Mouse (Mus musculus) left cerebral cortex, postnatal 36 days (tissue): ENCODE results near the gene Dennd1b. TPM values are rescaled to one million over a fixed set of nuclear protein-coding genes. Genes with fewer than 3 reads are reported as not detected.

Experiments
- DNase-seq, 2 experiments: peaks; one replicate each; pipeline ENCODE4 v3.0.0; 2021 to 2022; ENCODE audit warnings: low spot score in 2 of 2, mixed read lengths in 1 of 2
- intact Hi-C: fragments of 180-260 bp; cut with DNase I; formaldehyde crosslinking; loops from one replicate; pipeline ENCODE4 v1.15.1; 2025
- total RNA-seq, 2 experiments: library from RNA; stranded (reverse); gene quantifications; 2 replicates each; pipeline ENCODE4 v1.2.3; 2021

The Dennd1b gene
- total RNA-seq, 2 experiments from 2014 or later = 31.6 to 39.9 TPM

DNA sequence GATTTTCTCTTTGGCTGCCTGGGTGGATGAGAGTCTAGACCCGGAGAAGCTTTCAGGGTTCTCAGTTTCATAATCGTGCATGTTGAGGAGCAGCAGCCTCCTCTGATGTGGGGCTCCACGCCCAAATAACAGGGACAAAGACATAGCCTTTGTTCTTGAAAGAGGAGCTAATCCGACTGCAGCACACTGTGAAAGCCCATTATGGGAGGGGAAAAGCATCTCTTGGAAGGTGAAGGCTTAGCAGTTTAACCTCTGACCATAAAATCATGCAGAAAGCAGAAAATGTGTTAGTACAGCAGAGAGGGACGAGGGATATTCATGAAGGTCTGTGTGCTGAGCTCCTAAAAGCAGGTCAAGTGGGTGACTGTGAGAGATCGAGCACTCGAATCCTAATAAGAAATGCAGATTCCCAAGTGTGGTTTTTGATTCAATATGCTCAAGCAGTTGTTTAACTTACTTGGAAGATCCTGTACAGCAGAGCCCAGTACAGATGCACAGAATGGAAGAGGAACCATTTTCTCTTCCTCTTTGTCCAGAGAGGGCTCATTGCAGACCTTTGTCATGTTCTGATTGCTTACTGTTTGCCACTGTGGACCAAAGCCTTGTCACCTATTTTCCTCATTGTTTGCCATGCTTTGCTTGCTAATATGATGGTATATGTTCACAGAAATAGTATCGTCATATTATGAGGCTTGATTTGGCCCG is 37.6 kb downstream of the Dennd1b start:
- intact Hi-C loops = no loop called here
- no peak for DNase-seq

DNA sequence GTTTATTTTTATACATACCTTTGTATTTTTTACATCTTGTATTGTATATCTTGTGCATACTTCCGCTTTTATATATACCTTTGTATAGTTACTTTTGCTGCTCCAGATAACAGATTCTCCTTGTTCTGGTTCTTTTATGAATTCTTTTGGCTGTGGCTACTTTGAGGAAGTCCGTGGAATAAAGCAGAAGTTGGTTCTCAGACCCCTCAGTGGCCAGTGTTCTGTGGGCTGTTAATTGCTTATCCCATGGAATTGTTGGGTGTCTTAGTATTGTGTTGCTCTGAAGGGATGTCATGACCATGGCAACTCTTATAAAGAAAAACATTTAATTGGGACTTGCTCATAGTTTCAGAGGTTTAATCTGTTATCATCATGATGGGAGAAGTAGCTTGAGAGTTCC is 40.3 kb downstream of the Dennd1b start:
- intact Hi-C loops = no loop called here
- no peak for DNase-seq

DNA sequence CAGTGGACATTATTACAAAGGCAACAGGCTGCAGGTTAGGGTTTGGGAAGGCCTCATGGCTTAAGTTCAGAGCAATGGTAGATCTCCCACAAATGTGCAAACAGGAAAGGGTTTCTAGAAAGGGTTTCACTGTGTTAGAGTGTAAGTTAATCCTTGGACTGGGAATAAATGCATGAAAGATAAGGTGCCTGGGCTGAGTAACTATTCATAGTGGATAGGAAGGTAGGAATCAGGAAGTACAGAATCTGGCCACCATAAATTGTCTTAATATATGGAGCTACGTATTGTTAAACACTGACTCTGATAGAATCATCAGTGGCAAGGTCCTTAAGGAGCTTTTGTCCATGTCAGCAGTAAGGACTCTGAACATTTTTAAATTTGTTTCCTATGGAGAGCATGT is 42.8 kb downstream of the Dennd1b start:
- DNase-seq = no peak
- intact Hi-C loops = no loop called here

DNA sequence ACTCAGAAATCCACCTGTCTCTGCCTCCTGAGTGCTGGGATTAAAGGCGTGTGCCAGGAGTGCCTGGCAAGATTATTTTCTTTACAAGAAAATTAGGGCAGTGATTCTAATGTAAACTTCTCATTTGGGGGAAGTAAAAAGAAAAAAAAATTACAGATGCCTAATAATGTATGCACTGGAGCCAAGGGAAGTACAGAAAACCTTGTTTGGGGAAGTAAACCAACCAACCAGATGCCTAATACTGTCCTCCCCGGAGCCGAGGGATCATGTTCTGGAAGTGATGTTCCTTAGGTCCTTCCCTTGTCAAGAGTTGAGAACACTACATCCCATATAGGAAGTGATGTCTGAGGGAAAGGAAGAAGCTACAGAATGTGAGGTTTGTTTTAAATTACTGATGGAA is 44.2 kb downstream of the Dennd1b start:
- intact Hi-C loops = no loop called here
- DNase-seq = peak in 1 of 2 experiments; percentile 1

DNA sequence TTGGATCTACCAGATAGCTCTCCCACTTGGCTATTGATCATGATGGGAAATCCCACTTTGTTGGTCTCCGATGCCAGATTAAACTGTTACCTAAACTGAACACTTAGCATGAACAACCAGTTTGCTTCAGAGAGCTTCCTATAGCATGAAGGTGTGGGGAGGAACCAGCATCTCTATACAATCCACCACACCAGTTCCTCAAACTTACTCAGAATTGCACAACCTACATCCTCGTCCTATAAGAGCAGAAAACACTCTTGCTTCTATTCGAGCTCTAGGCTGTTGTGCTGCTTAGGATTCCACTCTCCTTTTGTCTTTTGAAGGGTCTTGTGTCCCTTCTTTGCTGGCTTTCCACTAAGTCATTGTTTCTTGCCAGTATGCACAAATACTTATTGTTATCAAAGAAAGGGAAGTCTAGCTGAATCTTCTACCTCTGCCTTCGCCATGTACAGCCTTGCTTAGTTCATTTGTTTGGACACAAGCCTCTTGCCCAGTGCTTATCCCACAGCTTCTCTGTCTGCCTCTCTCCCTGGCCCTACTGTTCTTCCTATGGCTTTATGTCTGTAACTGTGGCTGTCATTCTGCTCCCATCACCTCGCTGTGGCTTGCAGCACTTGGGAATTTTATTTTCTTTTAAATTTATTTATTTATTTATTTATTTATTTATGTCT is 52.0 kb downstream of the Dennd1b start:
- no peak for DNase-seq
- intact Hi-C loops = no loop called here

DNA sequence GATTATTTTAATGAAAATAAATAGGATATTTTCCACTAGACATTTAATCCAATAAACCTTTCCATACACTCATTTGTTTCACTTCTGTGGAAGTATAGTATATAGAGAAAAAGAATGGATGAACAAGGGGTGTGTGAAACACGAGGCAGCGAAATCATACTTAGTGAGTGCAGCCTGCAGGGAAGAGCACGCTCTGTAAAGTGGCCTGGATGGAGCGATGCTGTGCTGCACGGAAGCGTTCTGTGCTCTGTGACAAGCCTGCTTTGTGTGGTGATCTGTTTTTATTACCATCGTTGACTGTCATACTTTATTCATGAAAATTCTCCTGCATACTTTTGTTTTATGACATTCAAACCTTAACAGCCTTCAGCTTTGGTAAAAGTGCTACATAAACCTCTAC is 58.1 kb downstream of the Dennd1b start:
- DNase-seq = no peak
- intact Hi-C loops = no loop called here

DNA sequence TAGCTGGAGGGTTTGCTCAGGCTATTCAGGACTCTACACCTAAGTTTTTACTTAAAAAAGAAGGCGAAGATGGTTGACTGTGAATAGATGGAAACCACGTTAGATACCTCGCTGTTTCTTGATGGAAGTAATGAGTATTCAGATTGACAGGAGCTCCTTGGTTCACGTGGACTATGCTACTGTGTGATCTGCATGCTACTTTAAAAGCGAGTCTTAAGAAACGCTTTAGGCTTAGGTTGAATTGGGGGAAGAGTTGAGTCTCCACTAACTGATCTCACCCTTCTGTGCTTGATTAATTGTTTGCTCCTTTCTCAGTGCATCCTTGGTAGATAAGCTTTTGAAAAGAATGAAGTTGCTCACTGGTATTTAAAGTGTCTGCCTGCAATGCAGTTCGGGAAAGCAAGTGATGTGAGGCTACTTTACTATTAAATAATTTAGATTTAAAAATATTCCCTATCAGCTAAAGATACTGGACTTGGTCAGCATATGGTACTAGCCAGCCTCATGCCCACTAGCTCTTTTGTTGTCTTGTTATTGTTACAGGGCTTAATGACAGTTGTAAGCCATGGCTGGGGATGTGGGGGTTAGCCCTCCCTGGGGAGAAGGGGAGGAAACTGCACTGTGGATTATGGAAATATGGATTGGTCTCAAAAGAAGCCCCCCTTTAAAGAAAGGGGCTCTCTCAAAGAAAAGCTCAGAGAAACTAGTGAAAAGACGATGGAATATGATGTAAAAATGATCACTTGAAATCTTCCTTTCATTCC is 62.8 kb downstream of the Dennd1b start:
- DNase-seq = no peak
- intact Hi-C loops = no loop called here

DNA sequence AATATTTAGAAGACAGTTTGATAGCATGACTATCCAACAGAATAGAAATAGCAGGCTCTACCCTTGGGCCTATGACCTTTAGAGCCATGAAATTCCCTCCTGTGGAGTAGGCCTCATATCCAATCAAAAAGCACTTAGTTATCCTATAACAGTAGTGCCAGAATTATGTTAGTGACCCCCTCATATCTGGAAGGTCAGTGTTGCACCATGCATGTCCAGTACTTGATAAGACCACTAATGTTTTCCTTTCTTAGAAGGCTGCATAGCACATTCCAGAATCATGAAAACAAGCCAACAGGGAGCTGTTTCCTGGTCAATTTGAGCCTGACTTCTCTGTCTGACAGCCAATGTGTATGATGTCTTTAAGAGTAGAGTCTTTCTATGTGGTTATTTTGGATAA is 66.3 kb downstream of the Dennd1b start:
- intact Hi-C loops = no loop called here
- DNase-seq = no peak

DNA sequence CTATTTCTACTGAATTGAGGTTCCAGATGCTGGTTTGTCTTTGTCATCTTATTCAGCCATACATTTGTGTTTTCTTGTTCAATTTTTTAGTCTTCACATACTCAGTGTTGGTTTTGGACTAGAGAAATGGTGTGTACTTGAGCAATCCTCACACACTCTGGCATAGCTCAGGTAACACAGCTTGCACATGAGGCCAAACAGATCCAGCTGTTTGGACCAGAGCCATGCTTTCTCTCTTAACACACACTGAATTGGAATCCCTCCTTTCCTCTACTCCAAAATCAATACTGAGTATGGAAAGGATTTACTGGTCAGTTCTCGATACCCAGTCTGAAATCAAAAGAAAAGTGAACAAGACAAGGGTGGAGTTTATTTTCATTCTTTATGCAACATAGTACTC is 69.2 kb downstream of the Dennd1b start:
- intact Hi-C loops = no loop called here
- no peak for DNase-seq

DNA sequence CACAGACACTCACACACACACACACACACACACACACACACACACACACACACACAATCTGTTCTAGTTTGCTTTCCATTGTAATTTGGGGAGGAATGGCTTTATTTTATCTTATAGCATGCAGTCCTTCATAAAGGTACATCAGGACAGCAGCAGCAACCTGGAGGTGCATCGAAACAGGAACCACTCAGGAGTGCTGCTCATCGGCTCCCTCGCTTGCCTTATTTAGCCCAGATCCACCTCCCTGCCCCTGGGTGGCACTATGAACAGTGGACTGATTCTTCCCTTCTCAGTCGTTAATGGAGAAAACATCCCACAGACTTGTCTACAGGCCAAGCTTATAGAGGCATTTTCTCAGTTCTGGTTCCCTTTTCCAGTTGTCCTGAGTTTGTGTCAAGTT is 71.9 kb downstream of the Dennd1b start:
- no peak for DNase-seq
- intact Hi-C loops = no loop called here

DNA sequence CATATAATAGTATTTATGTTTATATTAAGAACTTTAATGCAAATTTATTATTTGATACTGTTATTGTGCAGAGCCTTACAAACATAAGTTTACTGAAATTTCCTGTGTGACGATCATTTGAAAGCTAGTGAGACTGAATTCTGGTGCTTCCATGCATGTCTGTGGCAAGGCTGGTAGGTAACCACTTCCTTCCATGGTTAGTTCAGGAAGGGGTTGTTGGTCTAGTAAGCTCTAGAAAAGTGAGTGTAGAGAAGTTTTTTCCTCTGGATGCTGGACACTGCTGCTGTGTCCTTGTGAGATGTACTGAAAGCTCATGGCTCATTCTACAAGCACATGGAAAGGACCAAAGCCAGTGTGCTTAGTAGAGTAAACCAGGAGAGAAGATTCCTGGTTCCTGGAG is 73.1 kb downstream of the Dennd1b start:
- DNase-seq = no peak
- intact Hi-C loops = no loop called here

DNA sequence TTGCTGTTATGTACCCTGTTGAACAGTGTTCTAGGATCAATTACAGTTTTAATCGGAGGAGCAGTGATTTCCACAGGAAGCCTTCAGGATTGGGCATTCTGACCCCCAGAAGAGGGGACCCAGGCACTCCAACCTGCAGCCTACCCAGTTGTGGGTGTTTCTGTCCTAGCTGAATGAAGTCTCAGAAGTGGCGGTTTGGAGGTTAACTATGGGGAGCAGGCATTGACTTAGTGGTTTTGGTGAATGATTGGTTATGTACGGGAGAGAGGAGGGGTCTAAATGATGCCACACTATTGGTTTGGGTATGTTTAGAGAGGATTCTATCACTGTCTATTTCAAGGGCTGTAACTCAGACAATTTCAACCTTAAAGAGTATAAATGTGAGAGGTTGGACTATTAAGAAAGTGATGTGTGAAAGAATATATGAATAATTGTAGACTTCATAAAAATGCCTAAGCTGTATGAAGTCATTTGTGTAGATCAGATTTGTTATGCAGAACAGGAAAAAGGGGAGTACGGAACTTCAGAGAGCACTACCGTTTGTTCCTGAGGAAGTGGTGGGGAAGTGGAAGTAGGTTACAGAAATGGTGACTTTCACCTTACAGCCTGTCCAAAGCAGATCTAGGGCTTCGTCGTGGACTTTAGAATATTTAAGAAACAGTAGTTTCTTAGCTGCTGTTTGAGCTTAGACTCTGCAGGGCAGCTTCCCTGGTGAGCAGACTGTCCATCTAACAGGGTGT is 73.7 kb downstream of the Dennd1b start:
- intact Hi-C loops = no loop called here
- DNase-seq = no peak

DNA sequence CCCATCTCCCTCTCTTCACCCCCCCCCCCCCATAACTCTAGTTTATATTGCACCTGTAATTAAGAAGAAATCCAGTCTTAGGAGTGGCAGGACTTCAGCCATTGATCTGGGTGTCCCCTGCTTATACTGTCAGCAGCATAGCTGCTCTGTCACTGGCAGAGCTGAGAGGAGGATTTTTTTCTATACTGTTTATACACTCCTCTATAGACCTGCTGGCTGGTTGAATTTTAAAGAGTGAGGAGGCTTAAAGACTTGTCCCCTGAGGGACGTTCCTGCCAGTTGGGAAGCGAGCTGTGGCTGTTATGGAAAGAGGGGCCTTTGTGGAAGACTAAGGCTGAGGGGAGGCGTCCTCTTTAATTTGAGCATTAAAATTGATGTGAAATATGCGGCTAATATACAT is 74.8 kb downstream of the Dennd1b start:
- DNase-seq = no peak
- intact Hi-C loops = no loop called here

DNA sequence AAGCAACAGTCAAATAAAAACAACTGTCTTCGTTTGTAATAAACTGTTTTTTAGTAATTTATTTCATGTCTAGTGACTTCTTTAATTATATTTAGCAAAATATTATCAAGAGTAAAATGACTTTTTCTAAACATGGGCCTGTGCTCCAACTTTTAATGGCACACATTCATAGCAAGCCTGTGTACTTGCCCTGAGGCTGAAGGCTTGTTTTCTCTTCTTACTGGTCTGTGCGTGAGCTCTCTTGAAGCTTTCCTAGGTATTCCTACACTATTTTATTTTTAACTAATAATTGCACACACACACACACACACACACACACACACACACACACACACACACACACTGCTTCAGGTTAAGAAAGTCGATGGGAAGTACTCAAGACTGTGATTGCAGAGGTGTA is 75.4 kb downstream of the Dennd1b start:
- no peak for DNase-seq
- intact Hi-C loops = no loop called here

DNA sequence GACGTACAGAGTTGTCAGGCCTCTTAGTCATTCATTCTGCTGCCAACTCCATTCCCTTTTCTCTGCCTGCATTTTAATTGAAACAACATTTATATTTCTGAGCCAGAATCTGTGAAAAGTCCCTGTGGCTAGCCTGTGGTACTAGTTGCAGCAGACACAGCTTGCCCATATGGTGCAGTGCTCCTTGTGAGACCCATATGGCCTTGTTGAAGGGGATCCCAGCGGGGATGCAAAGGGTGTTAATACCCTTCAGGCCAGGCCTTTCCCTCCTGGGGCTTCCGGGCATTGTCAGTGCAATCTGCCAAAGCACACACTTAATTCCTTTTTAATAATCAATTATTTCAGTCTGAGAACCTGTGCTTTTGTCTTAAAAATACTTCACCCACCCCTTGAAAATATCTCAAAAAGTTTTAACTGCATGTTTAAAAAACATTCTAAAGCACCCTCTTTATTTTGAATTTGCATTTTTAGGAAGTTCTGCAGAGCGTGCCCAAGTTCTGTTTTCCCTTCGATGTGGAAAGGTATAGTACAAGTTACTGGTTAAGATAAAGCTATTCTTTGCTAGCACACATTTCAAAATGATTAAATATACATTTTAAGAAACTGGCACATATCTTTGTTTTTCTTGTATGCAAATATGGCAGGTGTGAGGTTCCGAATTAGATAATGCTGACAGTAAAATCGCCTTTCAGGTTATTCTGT is 76.4 kb downstream of the Dennd1b start:
- intact Hi-C loops = no loop called here
- no peak for DNase-seq

DNA sequence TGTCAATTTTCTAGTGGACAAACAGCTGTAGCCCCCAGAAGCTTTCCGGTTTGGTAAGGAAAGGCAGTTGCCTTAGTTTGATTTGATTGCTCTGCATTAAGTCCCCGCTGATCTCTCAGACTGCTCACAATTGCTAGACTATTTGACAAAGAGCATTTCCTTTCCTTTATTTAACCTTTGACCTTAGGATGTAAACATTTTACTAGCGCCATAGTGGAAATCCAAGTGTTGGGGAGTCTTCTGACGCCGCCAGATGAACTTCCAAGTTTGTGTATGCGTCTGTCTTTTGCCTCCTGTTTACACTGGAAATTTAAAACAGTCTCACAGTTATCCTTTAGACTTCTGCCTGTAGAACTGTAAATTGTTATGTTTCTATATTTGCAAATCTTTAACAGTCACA is 85.8 kb downstream of the Dennd1b start:
- DNase-seq = no peak
- intact Hi-C loops = no loop called here

DNA sequence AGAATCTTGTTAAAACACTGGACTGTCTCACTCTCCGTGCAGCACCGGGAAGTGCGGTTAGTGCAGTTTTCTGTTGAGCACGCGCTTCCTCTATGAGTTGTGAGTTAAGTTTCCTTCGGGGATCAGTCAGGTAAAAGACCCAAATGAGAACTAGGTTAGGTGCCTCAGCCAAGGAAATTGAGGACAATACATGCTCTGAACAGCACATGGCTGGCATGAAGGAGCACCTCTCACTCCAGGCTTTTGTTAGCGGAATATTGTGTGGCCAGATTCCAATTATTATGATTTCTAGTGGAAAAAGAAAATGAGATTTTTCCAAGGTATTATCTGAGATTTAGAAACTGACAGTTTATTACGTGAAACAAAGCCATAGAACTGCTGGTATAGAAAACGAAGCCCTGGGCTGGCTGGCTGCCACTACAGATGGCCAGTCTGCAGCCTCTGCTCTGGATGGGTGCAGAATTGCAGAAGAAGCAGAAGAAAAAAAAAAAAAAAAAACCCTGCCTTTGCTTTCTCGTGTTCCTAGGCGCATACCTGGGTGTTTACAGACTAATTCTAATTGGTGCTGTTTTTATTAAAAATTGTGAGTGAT is 86.7 kb downstream of the Dennd1b start:
- intact Hi-C loops = no loop called here
- no peak for DNase-seq

DNA sequence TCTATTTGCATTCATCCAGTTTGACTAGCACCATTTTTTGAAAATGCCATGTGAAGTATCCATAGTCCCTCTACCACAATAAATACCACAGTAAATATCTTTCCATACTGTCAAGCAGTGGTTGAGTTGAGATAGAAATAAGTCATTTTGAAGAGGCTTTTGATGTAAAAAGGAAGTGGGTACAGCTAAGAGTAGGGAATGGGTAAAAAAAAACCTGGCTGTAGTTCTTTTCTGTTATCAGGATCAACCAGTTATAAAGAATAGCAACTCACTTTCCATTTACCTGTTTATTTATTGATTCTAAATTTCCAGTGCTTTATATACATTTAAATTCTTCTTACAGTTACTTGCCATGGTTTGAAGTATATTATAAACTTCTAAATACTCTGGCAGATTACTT is 89.8 kb downstream of the Dennd1b start:
- DNase-seq = no peak
- intact Hi-C loops = no loop called here

DNA sequence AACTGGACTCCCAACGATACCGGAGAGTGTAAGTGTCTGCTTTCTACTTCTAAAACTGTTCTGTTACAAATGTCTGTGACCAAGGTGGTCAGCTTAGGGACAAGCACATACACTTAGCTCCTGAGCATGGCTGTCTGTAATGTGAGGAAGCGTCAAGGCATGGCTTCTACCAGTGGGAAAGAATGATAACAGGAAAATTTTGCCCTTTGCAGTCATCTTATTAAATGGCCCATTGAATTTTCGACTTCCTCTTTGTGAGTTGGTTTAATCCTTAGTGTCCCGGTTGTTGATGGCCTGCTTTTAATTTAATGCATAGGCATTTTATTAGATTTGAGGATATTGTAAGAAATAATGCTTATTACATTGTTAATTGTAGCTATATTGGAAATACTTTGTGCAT is 97.1 kb downstream of the Dennd1b start:
- intact Hi-C loops = no loop called here

More for the DNA sequence above, 97.1 kb downstream of the Dennd1b start:
- DNase-seq = no peak
